Mouse (Mus musculus) gonadal fat pad, adult 2 months (tissue): ENCODE data around the gene Hoxd13. TPM values are rescaled to one million over a fixed set of nuclear protein-coding genes. Genes with fewer than 3 reads are reported as not detected.

Experiments
- DNase-seq: peaks from one replicate; pipeline ENCODE4 v3.0.0-alpha.2; 2012; ENCODE audit warnings: low read depth
- polyA plus RNA-seq: library from polyadenylated mRNA; depleted of rRNA; stranded (reverse); fragments of >200 nt; gene quantifications from 2 replicates; pipeline ENCODE4 v1.2.3, GENCODE M21; 2012; rRNA removed

Gene Hoxd13
- polyA plus RNA-seq, 1 experiment = 0.34 TPM

- no peak for DNase-seq
Measured at GRCm38 (mm10) chr2:74707599-74707998, 39.5 kb downstream of the Hoxd13 start.

GRCm38 (mm10) chr2:74708676-74709075, 40.6 kb downstream of the Hoxd13 start:
- DNase-seq = no peak

GRCm38 (mm10) chr2:74709465-74710419, 41.6 kb downstream of the Hoxd13 start:
- no peak for DNase-seq

- no peak for DNase-seq
Measured at GRCm38 (mm10) chr2:74710929-74711543, 42.9 kb downstream of the Hoxd13 start.

- no peak for DNase-seq
Measured at GRCm38 (mm10) chr2:74711721-74712621, 43.9 kb downstream of the Hoxd13 start, which contains the start of the genes Hoxd3 and Hoxd4. Gene Hoxd3, plus strand, starts transcription at chr2:74711927. Gene Hoxd4, plus strand, starts transcription at chr2:74711929.

- no peak for DNase-seq
Measured at GRCm38 (mm10) chr2:74713239-74714150, 45.4 kb downstream of the Hoxd13 start.

- no peak for DNase-seq
Measured at GRCm38 (mm10) chr2:74714156-74714789, 46.2 kb downstream of the Hoxd13 start.

- no peak for DNase-seq
Measured at GRCm38 (mm10) chr2:74714881-74715280, 46.8 kb downstream of the Hoxd13 start.

GRCm38 (mm10) chr2:74715504-74716241, 47.6 kb downstream of the Hoxd13 start:
- no peak for DNase-seq

- no peak for DNase-seq
Measured at GRCm38 (mm10) chr2:74720384-74720783, 52.3 kb downstream of the Hoxd13 start.

- no peak for DNase-seq
Measured at GRCm38 (mm10) chr2:74720955-74721491, 52.9 kb downstream of the Hoxd13 start.

Other genes with a start within 250 kb of the Hoxd13 start
- gene Lnpk, start 88.9 kb upstream of the Hoxd13 start, polyA plus RNA-seq = 8.1 and 10.7 TPM in 2 replicates
- not detected in 2 replicates for gene Evx2, start 8.8 kb upstream of the Hoxd13 start, polyA plus RNA-seq
- 0.09 and 0.13 TPM in 2 replicates for gene Hoxd12, start 6.7 kb downstream of the Hoxd13 start, polyA plus RNA-seq
- gene Hoxd11, start 11.2 kb downstream of the Hoxd13 start, polyA plus RNA-seq = 0.44 and 0.76 TPM in 2 replicates
- 0.90 and 2.2 TPM in 2 replicates for gene Hoxd10, start 23.6 kb downstream of the Hoxd13 start, polyA plus RNA-seq
- gene Hoxd9, start 29.4 kb downstream of the Hoxd13 start, polyA plus RNA-seq = 17.1 and 28.9 TPM in 2 replicates
- 43.0 and 80.7 TPM in 2 replicates for gene Hoxd8, start 36.3 kb downstream of the Hoxd13 start, polyA plus RNA-seq
- 23.7 and 30.0 TPM in 2 replicates for gene Hoxd3, start 43.6 kb downstream of the Hoxd13 start, polyA plus RNA-seq
- 91.6 and 149 TPM in 2 replicates for gene Hoxd4, start 43.6 kb downstream of the Hoxd13 start, polyA plus RNA-seq
- 16.4 and 21.3 TPM in 2 replicates for gene Gm28230, start 58.4 kb downstream of the Hoxd13 start, polyA plus RNA-seq
- gene Hoxd1, start 94.7 kb downstream of the Hoxd13 start, polyA plus RNA-seq = 0.36 and 0.80 TPM in 2 replicates
- 50.5 and 64.2 TPM in 2 replicates for gene Mtx2, start 157.5 kb downstream of the Hoxd13 start, polyA plus RNA-seq